Mouse (Mus musculus): ENCODE measurements around the gene Rgl2. TPM values are rescaled to one million over a fixed set of nuclear protein-coding genes. Genes with fewer than 3 reads are reported as not detected.

The Rgl2 gene
- total and polyA plus RNA-seq, 3 experiments: 24.9 to 43.6 TPM; not detected in 1

DNA sequence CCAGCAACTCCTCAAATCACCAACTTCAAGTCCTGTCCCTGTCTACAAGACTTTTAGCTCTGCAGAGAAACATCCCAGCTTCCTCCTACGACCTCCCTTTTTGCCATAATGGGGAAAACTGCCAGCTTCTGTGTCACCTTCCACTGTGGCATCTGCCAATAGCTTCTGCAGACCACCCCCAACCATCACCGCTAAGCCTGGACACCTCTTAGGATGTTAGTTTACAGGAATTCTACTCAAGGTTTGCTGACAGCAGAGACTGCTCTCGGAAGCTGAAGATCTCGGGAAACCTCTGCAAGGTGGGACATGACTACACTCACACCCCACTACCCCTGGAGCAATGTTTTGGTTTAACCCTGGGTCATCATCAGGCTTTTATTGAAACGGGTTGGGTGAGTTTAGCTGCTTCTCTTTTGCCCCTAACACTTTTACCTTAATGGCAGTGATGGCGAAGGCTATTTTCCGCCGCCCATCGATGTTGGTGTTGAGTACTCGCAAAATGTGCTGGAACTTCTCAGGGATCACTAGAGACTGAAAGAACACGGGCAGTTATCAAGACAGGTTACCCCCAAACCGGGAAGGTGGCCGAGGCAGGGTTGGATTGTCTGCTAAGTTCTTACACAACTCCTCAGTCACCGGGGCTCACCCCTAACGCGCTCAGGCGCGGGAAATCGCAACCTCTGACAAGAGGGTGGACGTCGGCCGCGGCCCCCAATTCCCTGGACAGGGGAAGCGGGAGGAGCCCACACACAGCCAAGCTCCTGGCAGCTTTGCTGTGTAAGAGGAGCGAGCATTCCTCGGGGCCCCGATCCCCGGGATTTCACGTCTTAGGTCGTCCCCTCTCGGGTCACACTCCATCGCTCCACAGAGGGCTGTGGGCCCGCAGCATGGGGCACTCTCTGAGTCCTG is 25.6 kb downstream of the Rgl2 start (continued):
- no peak for TF ChIP-seq MYB (IDR thresholded peaks at IDR 0.05; ENCODE audit: low read depth, low read length)
- no peak for TF ChIP-seq SMC3 (IDR thresholded peaks at IDR 0.05; ENCODE audit: low read depth, low read length)
- TF ChIP-seq TCF12 (IDR thresholded peaks at IDR 0.05; ENCODE audit: low read depth, low read length): no peak
- peak; percentile 88; the same call in 1 of the 2 replicates for TF ChIP-seq CHD1 (IDR thresholded peaks at IDR 0.05; ENCODE audit: low read depth, low read length)
- no peak for TF ChIP-seq EP300 (IDR thresholded peaks at IDR 0.05; ENCODE audit: low read depth in 1 of 2, low read length in 2 of 2)
- TF ChIP-seq SIN3A (IDR thresholded peaks at IDR 0.05; ENCODE audit: low read length): peak; percentile 26; the same call in 1 of the 2 replicates
- 0 out of 2 replicates have a peak, but pooled peaks have one; percentile 48 for TF ChIP-seq POLR2AphosphoS2 (IDR thresholded peaks at IDR 0.05; ENCODE audit: low read length)
- TF ChIP-seq GABPA (IDR thresholded peaks at IDR 0.05; ENCODE audit: low read depth, low read length): no peak
- no peak for TF ChIP-seq MEF2A (IDR thresholded peaks at IDR 0.05; ENCODE audit: extremely low read depth, insufficient replicate concordance, low read depth, low read length, poor library complexity, severe bottlenecking)
- no peak for TF ChIP-seq ZKSCAN1 (IDR thresholded peaks at IDR 0.05; ENCODE audit: low read depth, low read length)
- no peak for TF ChIP-seq CHD2 (IDR thresholded peaks at IDR 0.05; ENCODE audit: low read length)
- TF ChIP-seq MAZ (IDR thresholded peaks at IDR 0.05; ENCODE audit: low read depth, low read length): no peak
- TF ChIP-seq MAFK (IDR thresholded peaks at IDR 0.05; ENCODE audit: borderline replicate concordance, low read depth, low read length): no peak
- no peak for TF ChIP-seq MYC (IDR thresholded peaks at IDR 0.05; ENCODE audit: low read depth, low read length)
- TF ChIP-seq USF1 (IDR thresholded peaks at IDR 0.05; ENCODE audit: low read depth, low read length): no peak
- no peak for TF ChIP-seq ZNF384 (IDR thresholded peaks at IDR 0.05; ENCODE audit: low read depth, low read length)
- TF ChIP-seq ZC3H11A (IDR thresholded peaks at IDR 0.05; ENCODE audit: low read depth, low read length): no peak
- peak; percentile 29; the same call in 1 of the 2 replicates for TF ChIP-seq MXI1 (IDR thresholded peaks at IDR 0.05; ENCODE audit: low read depth, low read length)
- no peak for TF ChIP-seq USF2 (IDR thresholded peaks at IDR 0.05; ENCODE audit: borderline replicate concordance in 1 of 2, insufficient read depth in 1 of 2, low read depth in 1 of 2, low read length in 2 of 2)

DNA sequence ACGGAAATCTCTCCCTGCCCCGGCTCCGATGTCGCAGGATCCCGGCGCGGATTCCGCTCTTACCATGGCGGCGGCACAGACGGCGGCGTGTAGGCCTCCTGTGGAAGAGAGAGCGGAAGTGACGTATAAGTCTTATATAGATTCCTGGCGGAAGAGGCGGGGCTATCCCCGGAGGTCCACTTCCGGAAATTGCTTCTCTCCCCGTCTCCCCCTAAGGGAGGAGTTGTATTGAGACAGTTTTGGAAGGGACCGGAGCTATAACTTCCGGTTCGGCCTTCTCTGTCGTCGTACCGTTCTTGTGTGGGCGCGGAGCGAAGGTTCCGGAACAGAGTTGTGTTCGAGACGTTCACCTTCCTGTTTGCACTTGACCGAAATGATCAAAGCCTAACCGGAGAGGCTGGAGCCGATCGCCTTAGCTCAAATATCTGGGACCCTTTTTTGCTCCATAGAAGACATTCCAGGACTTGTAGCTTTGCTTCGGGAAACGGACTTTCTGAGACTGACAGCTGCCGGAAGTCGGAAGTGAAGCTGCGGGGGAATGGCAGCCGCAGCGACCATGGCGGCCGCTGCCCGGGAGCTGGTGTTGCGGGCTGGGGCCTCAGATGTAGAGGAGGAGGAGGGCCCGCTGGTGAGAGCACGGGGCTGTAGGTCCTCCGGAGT is 26.3 kb downstream of the Rgl2 start, which contains the start of the genes Vps52 and Rps18:
Gene Vps52 (plus strand): TSS at position 258 of the 660 bp plus-strand sequence.
Gene Rps18 (minus strand): TSS at position 447 of the 660 bp plus-strand sequence.
- Histone ChIP-seq H3K27me3 (ENCODE audit: control insufficient read depth in 1 of 2, insufficient read depth in 2 of 2, low read length in 2 of 2) (no peaks in the 10 kb centered on the region), H3K79me2 (ENCODE audit: control insufficient read depth, insufficient read depth, low read length, poor library complexity) (peaks cover 40% of the 10 kb centered on the region), H3K4me1 (ENCODE audit: control insufficient read depth in 1 of 2, insufficient read depth in 2 of 2, low read length in 2 of 2) (peaks cover 0 to 12% of the 10 kb centered on the region in 2 experiments; a peak in 2 of 4 replicates), H3K4me3 (ENCODE audit: control insufficient read depth in 1 of 2, insufficient read depth in 1 of 2, low read depth in 2 of 2, low read length in 2 of 2) (peak within 1 kb of the TSS; percentile 82 to 87), H3K36me3 (ENCODE audit: control insufficient read depth in 1 of 2, insufficient read depth in 2 of 2, low read length in 2 of 2) (peaks cover 10 to 18% of the 10 kb centered on the region in 2 experiments), H3K9ac (ENCODE audit: control insufficient read depth, low read depth, low read length, poor library complexity, severe bottlenecking) (peak within 1 kb of the TSS; percentile 99), H3K9me3 (replicated peaks; ENCODE audit: insufficient read depth, low read length) (no peaks in the 10 kb centered on the region), H3K27ac (ENCODE audit: control insufficient read depth, low read depth, low read length) (peak within 1 kb of the TSS; percentile 88)
- DNase-seq (ENCODE audit: low read depth, low spot score): peak; percentile 98
- 0 out of 2 replicates have a peak, but pooled peaks have one; percentile 13 for TF ChIP-seq NRF1 (IDR thresholded peaks at IDR 0.05; ENCODE audit: insufficient read depth, low read depth, low read length, poor library complexity, severe bottlenecking)
- no peak for TF ChIP-seq MAFK (IDR thresholded peaks at IDR 0.05; ENCODE audit: borderline replicate concordance, low read depth, low read length)
- no peak for TF ChIP-seq TAL1 (IDR thresholded peaks at IDR 0.05; ENCODE audit: low read length)
- peak; percentile 94 for TF ChIP-seq ELF1 (IDR thresholded peaks at IDR 0.05; ENCODE audit: low read depth, low read length)
- no peak for TF ChIP-seq MYB (IDR thresholded peaks at IDR 0.05; ENCODE audit: low read depth, low read length)
- TF ChIP-seq ZC3H11A (IDR thresholded peaks at IDR 0.05; ENCODE audit: low read depth, low read length): no peak
- no peak for TF ChIP-seq CHD2 (IDR thresholded peaks at IDR 0.05; ENCODE audit: low read length)
- no peak; the same call in 1 of the 2 replicates for TF ChIP-seq RCOR1 (IDR thresholded peaks at IDR 0.05; ENCODE audit: low read depth, low read length)
- TF ChIP-seq TBP (IDR thresholded peaks at IDR 0.05; ENCODE audit: low read depth, low read length): peak; percentile 98
- TF ChIP-seq POLR2A (IDR thresholded peaks at IDR 0.05; ENCODE audit: control insufficient read depth in 1 of 2, insufficient read depth in 1 of 2, low read depth in 1 of 2, low read length in 2 of 2, poor library complexity in 1 of 2): peak; percentile 92
- peak; percentile 98 for TF ChIP-seq HCFC1 (IDR thresholded peaks at IDR 0.05; ENCODE audit: low read depth, low read length)
- TF ChIP-seq TCF12 (IDR thresholded peaks at IDR 0.05; ENCODE audit: low read depth, low read length): peak; percentile 82
- TF ChIP-seq MEF2A (IDR thresholded peaks at IDR 0.05; ENCODE audit: extremely low read depth, insufficient replicate concordance, low read depth, low read length, poor library complexity, severe bottlenecking): no peak
- TF ChIP-seq POLR2AphosphoS5 (IDR thresholded peaks at IDR 0.05; ENCODE audit: borderline replicate concordance, low read depth, low read length): no peak; the same call in 1 of the 2 replicates
- TF ChIP-seq GATA1 (IDR thresholded peaks at IDR 0.05; ENCODE audit: low read depth, low read length): 0 out of 2 replicates have a peak, but pooled peaks have one; percentile 22
- peak; percentile 90 for TF ChIP-seq MAX (IDR thresholded peaks at IDR 0.05; ENCODE audit: low read length)
- peak; percentile 82 for TF ChIP-seq MXI1 (IDR thresholded peaks at IDR 0.05; ENCODE audit: low read depth, low read length)
- TF ChIP-seq ZKSCAN1 (IDR thresholded peaks at IDR 0.05; ENCODE audit: low read depth, low read length): no peak
- no peak for TF ChIP-seq USF2 (IDR thresholded peaks at IDR 0.05; ENCODE audit: borderline replicate concordance in 1 of 2, insufficient read depth in 1 of 2, low read depth in 1 of 2, low read length in 2 of 2)
- TF ChIP-seq SMC3 (IDR thresholded peaks at IDR 0.05; ENCODE audit: low read depth, low read length): no peak
